Comparison of ENCODE assay signal across 35 mouse cellular contexts in genomic region chr13:52591831-52592230, GRCm38 (mm10).
"Had no signal": no experiment of that assay in that cellular context is flagged by ENCODE, and none has a peak within 500 bp of the region (broad histone marks: within the 10 kb centered on the region; RNA-seq: fewer than 3 reads in every experiment).

No protein-coding gene starts in this region.

- H3K9ac ChIP-seq: heart, embryonic 12.5 days; heart, embryonic 13.5 days; heart, embryonic 15.5 days; hindbrain, embryonic 12.5 days; hindbrain, embryonic 13.5 days; hindbrain, embryonic 14.5 days; hindbrain, embryonic 15.5 days; intestine, embryonic 15.5 days; kidney, embryonic 15.5 days had no signal

- H3K4me3 ChIP-seq: heart, embryonic 10.5 days; heart, embryonic 12.5 days; heart, embryonic 13.5 days; heart, embryonic 15.5 days; hindbrain, embryonic 10.5 days; hindbrain, embryonic 12.5 days; hindbrain, embryonic 13.5 days; hindbrain, embryonic 15.5 days; intestine, embryonic 15.5 days; kidney, embryonic 15.5 days; layer of hippocampus, adult 2 months had no signal

- H3K4me1 ChIP-seq: heart, embryonic 12.5 days; heart, embryonic 13.5 days; heart, embryonic 15.5 days; hindbrain, embryonic 12.5 days; hindbrain, embryonic 13.5 days; hindbrain, embryonic 15.5 days; intestine, embryonic 15.5 days; kidney, embryonic 15.5 days had no signal

- H3K9me3 ChIP-seq: heart, embryonic 10.5 days; heart, embryonic 15.5 days; hindbrain, embryonic 12.5 days; hindbrain, embryonic 13.5 days; hindbrain, embryonic 15.5 days; intestine, embryonic 15.5 days; kidney, embryonic 15.5 days had no signal

- H3K4me2 ChIP-seq: heart, embryonic 11.5 days; heart, embryonic 12.5 days; heart, embryonic 13.5 days; heart, embryonic 15.5 days; hindbrain, embryonic 12.5 days; hindbrain, embryonic 13.5 days; hindbrain, embryonic 14.5 days; hindbrain, embryonic 15.5 days; intestine, embryonic 15.5 days; kidney, embryonic 15.5 days had no signal

- H3K36me3 ChIP-seq: heart, embryonic 10.5 days; heart, embryonic 15.5 days; hindbrain, embryonic 10.5 days; hindbrain, embryonic 12.5 days; hindbrain, embryonic 13.5 days; hindbrain, embryonic 15.5 days; intestine, embryonic 15.5 days; kidney, embryonic 15.5 days had no signal

- H3K27me3 ChIP-seq: heart, embryonic 12.5 days; heart, embryonic 13.5 days; heart, embryonic 15.5 days; hindbrain, embryonic 12.5 days; hindbrain, embryonic 13.5 days; hindbrain, embryonic 15.5 days; intestine, embryonic 15.5 days; kidney, embryonic 15.5 days had no signal

- H3K27ac ChIP-seq: heart, embryonic 10.5 days; heart, embryonic 13.5 days; heart, embryonic 15.5 days; hindbrain, embryonic 10.5 days; hindbrain, embryonic 12.5 days; hindbrain, embryonic 13.5 days; hindbrain, embryonic 14.5 days; hindbrain, embryonic 15.5 days; hindbrain, postnatal 0 days; intestine, embryonic 15.5 days; kidney, embryonic 15.5 days; kidney, postnatal 0 days; layer of hippocampus, adult 2 months had no signal

- ATAC-seq: hindbrain, embryonic 16.5 days; hindbrain, postnatal 0 days; inflammation-experienced regulatory T-cells, adult 6 months; intestine, embryonic 15.5 days; intestine, embryonic 16.5 days; intestine, postnatal 0 days had no signal

- DNase-seq: heart, postnatal 10 days; heart, postnatal 14 days; heart, postnatal 36 days; heart, postnatal 4 days; kidney, adult 11 months; kidney, adult 18-20 months; kidney, adult 2 months; kidney, adult 8-10 months; kidney, adult 9 months; kidney, postnatal 10 days; kidney, postnatal 14 days; kidney, postnatal 25 days; kidney, postnatal 36 days; kidney, postnatal 4 days; layer of hippocampus, adult 9-11 months; layer of hippocampus, postnatal 36 days had no signal
